Mouse (Mus musculus): Measurements from ENCODE around the gene Atrnl1. TPM values are rescaled to one million over a fixed set of nuclear protein-coding genes. Genes with fewer than 3 reads are reported as not detected.
A peak's percentile ranks its signal among the peaks of the same experiment; 100 is the strongest.
"Not testable (repeated sequence)": the region's sequence is repeated elsewhere in the genome, so short reads cannot be mapped to it uniquely, and the experiment has no call there.

Atrnl1 gene
- polyA plus RNA-seq, 1 experiment from 2014 or later: 5.6 TPM

DNA sequence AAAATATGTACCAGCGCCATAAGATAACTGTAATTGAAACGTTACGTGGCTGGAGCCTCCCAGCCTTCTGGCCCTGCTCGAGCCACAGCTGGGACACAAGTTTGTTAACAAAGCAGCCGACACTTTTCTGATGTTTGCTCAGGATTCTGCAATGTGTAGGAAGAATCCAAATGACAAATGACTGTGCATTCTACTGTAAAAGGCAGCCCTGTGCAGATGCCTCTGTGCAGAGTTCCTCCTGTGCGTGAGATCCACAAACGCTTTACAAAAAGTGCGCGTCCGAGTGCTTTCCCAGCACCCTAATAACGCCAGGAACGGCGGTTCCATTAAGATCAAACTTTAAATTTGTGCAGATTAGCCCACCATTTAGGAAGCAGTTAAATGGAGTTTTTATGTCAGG, 260.0 kb downstream of the Atrnl1 start:
- ATAC-seq (ENCODE audit: low FRiP score) (no peak), DNase-seq (ENCODE audit: low spot score, missing footprints) (peak; percentile 85)
- H3K4me1 ChIP-seq (ENCODE audit: control insufficient read depth, insufficient read depth, low read length): peaks cover 4% of the 10 kb centered on the region; the same call in 1 of the 2 replicates
- no peaks in the 10 kb centered on the region for H3K27me3 ChIP-seq (ENCODE audit: control insufficient read depth, insufficient read depth, low read length)
- H3K9ac ChIP-seq (ENCODE audit: low read length): no peak overlapping the region
- H3K9me3 ChIP-seq (ENCODE audit: control insufficient read depth, low read length): peaks cover 3% of the 10 kb centered on the region; the same call in 1 of the 2 replicates
- H3K36me3 ChIP-seq (ENCODE audit: control insufficient read depth, insufficient read depth, low read length): no peaks in the 10 kb centered on the region
- H3K4me3 ChIP-seq (ENCODE audit: low read depth, low read length): no peak overlapping the region
- H3K4me2 ChIP-seq: peak overlapping the region; percentile 24; the same call in 1 of the 2 replicates
- WGBS: 51% methylated on average over 13 of the region's 13 CpGs
- no peak overlapping the region for H3K27ac ChIP-seq (ENCODE audit: low read depth, low read length)

DNA sequence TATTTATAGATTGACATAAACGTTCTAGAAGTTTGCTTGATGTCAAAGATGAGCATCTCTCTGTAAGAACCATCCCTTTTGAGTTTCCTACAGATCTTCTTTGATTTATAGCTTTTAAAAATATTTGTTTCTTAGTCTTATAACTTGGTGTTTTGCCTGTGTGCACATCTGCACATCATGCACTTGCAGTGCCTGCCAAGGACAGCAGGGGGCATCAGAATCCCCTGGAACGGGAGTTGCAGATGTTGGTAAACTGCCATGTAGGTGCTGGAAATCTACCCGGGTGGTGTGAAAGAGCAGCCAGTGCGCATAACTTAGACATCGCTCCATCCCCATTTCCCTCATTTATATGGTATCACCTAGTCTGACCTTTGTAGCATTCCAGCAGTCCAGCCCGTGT, 265.2 kb downstream of the Atrnl1 start:
- Histone ChIP-seq H3K4me2 (no peak overlapping the region), H3K27me3 (ENCODE audit: control insufficient read depth, insufficient read depth, low read length) (no peaks in the 10 kb centered on the region), H3K4me3 (ENCODE audit: low read depth, low read length) (no peak overlapping the region), H3K9ac (ENCODE audit: low read length) (no peak overlapping the region), H3K9me3 (ENCODE audit: control insufficient read depth, low read length) (no peaks in the 10 kb centered on the region), H3K27ac (ENCODE audit: low read depth, low read length) (no peak overlapping the region), H3K4me1 (ENCODE audit: control insufficient read depth, insufficient read depth, low read length) (peaks cover under 1% of the 10 kb centered on the region; the same call in 1 of the 2 replicates), H3K36me3 (ENCODE audit: control insufficient read depth, insufficient read depth, low read length) (no peaks in the 10 kb centered on the region)
- no peak for DNase-seq (ENCODE audit: low spot score, missing footprints)
- WGBS: 89% methylated on average over 6 of the region's 6 CpGs
- ATAC-seq (ENCODE audit: low FRiP score): no peak

DNA sequence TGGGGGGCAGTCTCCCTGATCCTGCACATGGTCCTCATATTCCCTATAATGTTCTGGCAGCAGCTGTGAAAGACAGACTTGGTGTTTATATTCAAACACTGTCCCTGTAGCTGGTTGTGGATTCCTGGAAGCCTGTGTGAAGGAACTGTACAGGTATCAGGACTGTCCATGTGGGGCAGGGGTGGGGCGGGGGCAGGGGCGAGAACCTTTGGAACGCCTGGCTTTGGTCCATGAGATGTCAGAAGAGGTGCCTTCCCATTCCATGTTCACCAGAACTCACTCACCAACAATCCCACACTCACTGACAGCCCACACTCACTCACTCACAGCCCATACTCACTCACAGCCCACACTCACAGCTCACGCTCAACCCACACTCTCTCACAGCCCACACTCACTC, 266.5 kb downstream of the Atrnl1 start:
- WGBS: 97% methylated on average over 4 of the region's 4 CpGs
- no peaks in the 10 kb centered on the region for H3K36me3 ChIP-seq (ENCODE audit: control insufficient read depth, insufficient read depth, low read length)
- no peaks in the 10 kb centered on the region for H3K9me3 ChIP-seq (ENCODE audit: control insufficient read depth, low read length)
- no peak overlapping the region for H3K4me2 ChIP-seq
- no peak for DNase-seq (ENCODE audit: low spot score, missing footprints)
- no peak overlapping the region for H3K9ac ChIP-seq (ENCODE audit: low read length)
- no peaks in the 10 kb centered on the region for H3K4me1 ChIP-seq (ENCODE audit: control insufficient read depth, insufficient read depth, low read length)
- H3K27me3 ChIP-seq (ENCODE audit: control insufficient read depth, insufficient read depth, low read length): no peaks in the 10 kb centered on the region
- ATAC-seq (ENCODE audit: low FRiP score): no peak
- no peak overlapping the region for H3K27ac ChIP-seq (ENCODE audit: low read depth, low read length)
- H3K4me3 ChIP-seq (ENCODE audit: low read depth, low read length): no peak overlapping the region

DNA sequence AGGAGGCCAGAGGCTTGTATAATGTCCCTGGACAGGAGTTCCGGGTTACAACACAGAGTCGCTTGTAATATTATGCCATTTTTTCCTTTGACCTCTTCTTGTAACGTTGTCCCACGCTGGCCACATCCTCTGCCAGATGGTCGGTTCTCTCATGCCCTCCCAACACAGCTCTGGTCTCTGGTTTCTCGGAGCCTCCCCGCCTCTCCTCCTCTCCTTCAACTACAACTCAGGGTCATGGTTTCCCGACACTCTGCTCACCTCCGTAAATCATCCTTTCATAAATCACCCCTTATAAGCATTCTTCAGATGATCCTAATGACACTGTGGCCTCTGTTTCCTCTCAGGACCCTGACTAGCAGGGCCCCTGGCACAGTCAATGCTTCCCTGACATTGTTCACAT, 267.7 kb downstream of the Atrnl1 start:
- Histone ChIP-seq H3K4me2 (no peak overlapping the region), H3K36me3 (ENCODE audit: control insufficient read depth, insufficient read depth, low read length) (no peaks in the 10 kb centered on the region; the same call in 1 of the 2 replicates), H3K9me3 (ENCODE audit: control insufficient read depth, low read length) (no peaks in the 10 kb centered on the region), H3K4me3 (ENCODE audit: low read depth, low read length) (no peak overlapping the region), H3K4me1 (ENCODE audit: control insufficient read depth, insufficient read depth, low read length) (no peaks in the 10 kb centered on the region), H3K27me3 (ENCODE audit: control insufficient read depth, insufficient read depth, low read length) (no peaks in the 10 kb centered on the region), H3K9ac (ENCODE audit: low read length) (no peak overlapping the region), H3K27ac (ENCODE audit: low read depth, low read length) (no peak overlapping the region)
- WGBS: 91% methylated on average over 9 of the region's 9 CpGs
- no peak for DNase-seq (ENCODE audit: low spot score, missing footprints)
- ATAC-seq (ENCODE audit: low FRiP score): no peak

DNA sequence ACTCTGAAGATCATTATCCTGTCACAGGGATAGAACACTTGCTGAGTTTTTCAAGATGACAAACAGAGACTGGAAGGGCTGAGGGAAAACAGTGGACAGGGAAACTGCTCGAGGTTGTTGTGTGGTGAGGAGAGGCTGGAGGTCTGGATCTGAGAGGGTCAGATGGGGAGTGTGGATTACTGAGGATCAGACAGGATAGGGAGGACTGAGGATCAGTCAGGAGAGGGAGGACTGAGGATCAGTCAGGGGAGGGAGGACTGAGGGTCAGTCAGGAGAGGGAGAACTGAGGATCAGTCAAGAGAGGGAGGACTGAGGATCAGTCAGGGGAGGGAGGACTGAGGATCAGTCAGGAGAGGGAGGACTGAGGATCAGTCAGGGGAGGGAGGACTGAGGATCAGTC, 269.0 kb downstream of the Atrnl1 start:
- H3K27me3 ChIP-seq (ENCODE audit: control insufficient read depth, insufficient read depth, low read length); H3K4me3 ChIP-seq (ENCODE audit: low read depth, low read length); H3K9ac ChIP-seq (ENCODE audit: low read length); H3K4me2 ChIP-seq; H3K36me3 ChIP-seq (ENCODE audit: control insufficient read depth, insufficient read depth, low read length); H3K27ac ChIP-seq (ENCODE audit: low read depth, low read length); H3K9me3 ChIP-seq (ENCODE audit: control insufficient read depth, low read length); ATAC-seq (ENCODE audit: low FRiP score); H3K4me1 ChIP-seq (ENCODE audit: control insufficient read depth, insufficient read depth, low read length): not testable (repeated sequence)
- 87% methylated on average over 1 of the region's 1 CpGs for WGBS
- DNase-seq (ENCODE audit: low spot score, missing footprints): peak; percentile 51

DNA sequence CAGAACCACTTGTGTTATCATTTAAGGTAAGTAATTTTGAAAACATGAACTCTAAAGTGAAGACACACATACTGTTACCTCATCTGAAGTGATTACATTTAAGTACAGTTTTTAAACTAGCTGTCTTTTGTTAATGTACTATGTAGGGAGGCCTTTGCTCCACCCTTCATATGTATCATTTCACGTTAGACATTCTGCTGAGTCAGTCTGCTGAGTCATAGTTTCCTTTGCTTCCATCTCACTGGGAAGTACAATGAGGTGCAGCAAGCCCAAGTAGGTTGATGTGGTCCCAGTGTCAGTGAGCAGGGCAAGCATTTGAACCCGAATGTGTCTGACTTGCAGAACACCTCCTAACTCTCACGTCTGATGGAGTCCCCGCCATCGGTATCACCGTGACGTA, 271.1 kb downstream of the Atrnl1 start:
- Histone ChIP-seq H3K9ac (ENCODE audit: low read length) (no peak overlapping the region), H3K27me3 (ENCODE audit: control insufficient read depth, insufficient read depth, low read length) (no peaks in the 10 kb centered on the region), H3K4me1 (ENCODE audit: control insufficient read depth, insufficient read depth, low read length) (no peaks in the 10 kb centered on the region), H3K27ac (ENCODE audit: low read depth, low read length) (no peak overlapping the region), H3K4me3 (ENCODE audit: low read depth, low read length) (no peak overlapping the region), H3K4me2 (no peak overlapping the region), H3K36me3 (ENCODE audit: control insufficient read depth, insufficient read depth, low read length) (no peaks in the 10 kb centered on the region; the same call in 1 of the 2 replicates), H3K9me3 (ENCODE audit: control insufficient read depth, low read length) (no peaks in the 10 kb centered on the region)
- DNase-seq (ENCODE audit: low spot score, missing footprints) (peak; percentile 12), ATAC-seq (ENCODE audit: low FRiP score) (no peak)
- 95% methylated on average over 7 of the region's 7 CpGs for WGBS

DNA sequence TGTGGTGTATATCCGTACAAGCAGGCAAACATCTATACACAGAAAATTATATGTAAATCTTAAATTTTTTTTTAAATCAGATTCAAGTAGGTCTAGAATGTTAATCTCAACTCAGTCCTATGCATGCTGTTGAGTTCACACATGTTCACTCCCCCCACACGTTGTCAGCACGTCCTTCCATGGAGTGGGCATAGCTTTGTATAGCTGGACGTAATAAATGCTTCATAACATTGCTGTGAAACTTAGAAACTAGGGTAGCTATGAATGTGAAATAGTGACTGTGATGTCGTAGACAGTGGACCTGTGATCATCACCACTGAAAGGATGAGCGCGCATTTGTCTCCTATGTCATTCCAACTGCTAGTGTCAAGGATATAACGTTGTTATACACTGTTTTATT, 278.0 kb downstream of the Atrnl1 start:
- Histone ChIP-seq H3K9me3 (ENCODE audit: control insufficient read depth, low read length) (no peaks in the 10 kb centered on the region), H3K27ac (ENCODE audit: low read depth, low read length) (no peak overlapping the region), H3K4me1 (ENCODE audit: control insufficient read depth, insufficient read depth, low read length) (peaks cover 8% of the 10 kb centered on the region), H3K9ac (ENCODE audit: low read length) (no peak overlapping the region), H3K4me3 (ENCODE audit: low read depth, low read length) (no peak overlapping the region), H3K27me3 (ENCODE audit: control insufficient read depth, insufficient read depth, low read length) (no peaks in the 10 kb centered on the region), H3K36me3 (ENCODE audit: control insufficient read depth, insufficient read depth, low read length) (no peaks in the 10 kb centered on the region), H3K4me2 (no peak overlapping the region)
- DNase-seq (ENCODE audit: low spot score, missing footprints) (peak; percentile 69), ATAC-seq (ENCODE audit: low FRiP score) (no peak)
- 89% methylated on average over 8 of the region's 8 CpGs for WGBS

DNA sequence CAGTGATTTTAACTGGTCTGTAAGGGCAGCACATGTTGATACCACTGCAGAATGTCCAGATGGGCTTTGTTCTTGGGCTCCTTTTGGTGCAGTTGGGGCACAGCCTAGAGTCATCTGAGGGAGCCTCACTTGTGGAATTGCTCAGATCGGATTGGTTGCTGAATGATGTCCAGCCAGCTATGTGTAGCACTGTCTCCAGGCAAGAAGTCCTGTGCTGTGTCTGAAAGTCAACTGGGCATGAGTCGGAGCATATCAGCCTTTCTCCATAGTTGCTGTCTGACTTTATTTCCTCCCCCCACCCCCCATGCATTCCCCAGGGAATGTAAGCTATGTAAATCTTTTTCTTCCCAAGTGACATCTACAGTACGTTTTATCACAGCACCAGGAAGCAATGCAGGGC, 278.9 kb downstream of the Atrnl1 start:
- Histone ChIP-seq H3K9me3 (ENCODE audit: control insufficient read depth, low read length) (no peaks in the 10 kb centered on the region), H3K4me1 (ENCODE audit: control insufficient read depth, insufficient read depth, low read length) (peaks cover 8% of the 10 kb centered on the region), H3K4me3 (ENCODE audit: low read depth, low read length) (no peak overlapping the region), H3K4me2 (no peak overlapping the region), H3K27ac (ENCODE audit: low read depth, low read length) (no peak overlapping the region), H3K9ac (ENCODE audit: low read length) (no peak overlapping the region), H3K27me3 (ENCODE audit: control insufficient read depth, insufficient read depth, low read length) (no peaks in the 10 kb centered on the region), H3K36me3 (ENCODE audit: control insufficient read depth, insufficient read depth, low read length) (no peaks in the 10 kb centered on the region)
- WGBS: 67% methylated on average over 3 of the region's 3 CpGs
- DNase-seq (ENCODE audit: low spot score, missing footprints) (peak; percentile 87), ATAC-seq (ENCODE audit: low FRiP score) (no peak)

DNA sequence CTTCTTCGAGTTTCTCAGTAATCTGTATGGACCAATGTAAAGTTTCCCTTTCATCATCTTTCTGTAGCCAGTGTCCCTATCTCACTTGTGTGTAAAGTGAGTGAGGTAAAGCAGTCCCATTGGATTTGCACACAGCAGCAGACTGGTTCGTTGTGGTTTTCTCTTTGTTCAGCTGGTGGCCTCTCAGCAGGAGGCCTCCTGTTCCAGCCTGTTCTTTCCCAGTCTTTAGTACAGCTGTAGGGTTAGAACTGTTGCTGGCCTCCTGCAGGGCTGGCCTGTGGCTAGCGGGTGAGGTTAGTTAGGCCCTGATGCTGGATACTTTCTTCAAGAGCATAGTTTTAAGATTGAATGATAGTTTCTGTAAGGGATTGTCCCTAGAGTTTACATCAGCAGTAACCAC, 280.1 kb downstream of the Atrnl1 start:
- no peak for ATAC-seq (ENCODE audit: low FRiP score)
- H3K27ac ChIP-seq (ENCODE audit: low read depth, low read length): no peak overlapping the region
- 20% methylated on average over 3 of the region's 3 CpGs for WGBS
- no peaks in the 10 kb centered on the region for H3K27me3 ChIP-seq (ENCODE audit: control insufficient read depth, insufficient read depth, low read length)
- no peak overlapping the region for H3K4me3 ChIP-seq (ENCODE audit: low read depth, low read length)
- H3K9ac ChIP-seq (ENCODE audit: low read length): no peak overlapping the region
- H3K4me1 ChIP-seq (ENCODE audit: control insufficient read depth, insufficient read depth, low read length): peaks cover 8% of the 10 kb centered on the region
- H3K4me2 ChIP-seq: no peak overlapping the region
- H3K36me3 ChIP-seq (ENCODE audit: control insufficient read depth, insufficient read depth, low read length): no peaks in the 10 kb centered on the region
- DNase-seq (ENCODE audit: low spot score, missing footprints): peak; percentile 84
- no peaks in the 10 kb centered on the region for H3K9me3 ChIP-seq (ENCODE audit: control insufficient read depth, low read length)

DNA sequence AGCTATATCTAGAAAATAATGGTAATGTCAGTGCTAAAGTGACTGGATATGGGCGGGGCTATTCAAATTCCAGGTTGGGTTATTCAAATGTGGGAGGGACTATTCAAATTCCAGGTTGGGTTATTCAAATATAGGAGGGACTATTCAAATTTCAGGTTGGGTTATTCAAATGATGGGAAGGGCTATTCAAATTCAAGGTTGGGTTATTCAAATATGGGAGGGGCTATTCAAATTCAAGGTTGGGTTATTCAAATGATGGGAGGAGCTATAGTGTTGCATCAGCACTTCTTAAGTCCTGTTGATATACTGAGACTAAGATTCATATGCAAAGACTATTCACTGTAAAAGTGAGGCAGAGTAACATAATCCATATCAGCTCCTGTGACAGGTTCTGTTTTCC, 283.4 kb downstream of the Atrnl1 start:
- ATAC-seq (ENCODE audit: low FRiP score): no peak
- DNase-seq (ENCODE audit: low spot score, missing footprints): peak; percentile 8
- Histone ChIP-seq H3K4me1 (ENCODE audit: control insufficient read depth, insufficient read depth, low read length) (peaks cover 8% of the 10 kb centered on the region), H3K4me3 (ENCODE audit: low read depth, low read length) (no peak overlapping the region), H3K9me3 (ENCODE audit: control insufficient read depth, low read length) (no peaks in the 10 kb centered on the region), H3K4me2 (no peak overlapping the region), H3K27ac (ENCODE audit: low read depth, low read length) (no peak overlapping the region), H3K9ac (ENCODE audit: low read length) (no peak overlapping the region), H3K36me3 (ENCODE audit: control insufficient read depth, insufficient read depth, low read length) (no peaks in the 10 kb centered on the region), H3K27me3 (ENCODE audit: control insufficient read depth, insufficient read depth, low read length) (no peaks in the 10 kb centered on the region)
- 24% methylated on average over 1 of the region's 1 CpGs for WGBS
